Comparison of ENCODE assay signal across 16 mouse cellular contexts in the genomic region with DNA sequence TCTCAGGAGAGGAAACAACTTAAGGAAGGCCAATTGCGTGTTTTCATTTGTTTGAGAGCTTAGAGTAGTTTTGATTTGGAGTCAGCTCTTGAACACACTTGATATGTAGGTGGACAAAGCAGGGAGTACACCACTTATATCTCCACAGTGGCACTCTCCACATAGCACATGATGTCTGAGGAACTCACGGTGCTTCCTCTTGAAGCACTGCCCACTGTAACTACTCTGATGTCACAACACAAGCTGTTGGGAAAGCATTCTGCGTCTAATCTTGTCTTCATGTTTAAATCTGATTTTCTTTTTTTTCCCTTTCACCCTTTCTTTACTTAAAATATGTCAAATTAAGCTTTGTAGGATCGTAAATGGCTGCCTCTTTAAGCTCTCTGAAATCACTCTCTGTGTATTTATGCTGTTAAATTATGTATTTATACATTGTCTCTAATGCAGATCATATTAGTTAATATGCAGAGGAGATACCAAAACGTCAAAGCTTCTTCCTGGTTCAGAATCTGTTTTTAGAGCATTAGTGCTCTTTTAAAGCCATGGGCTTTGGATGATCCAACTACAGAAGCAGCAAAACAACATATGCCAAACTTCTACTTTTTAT.
"Had no signal": no experiment of that assay in that cellular context is flagged by ENCODE, and none has a peak within 500 bp of the region (broad histone marks: within the 10 kb centered on the region; RNA-seq: fewer than 3 reads in every experiment).

No protein-coding gene starts in this region.

- H3K4me1 ChIP-seq: midbrain, embryonic 10.5 days; neural tube, embryonic 15.5 days had no signal

- H3K27ac ChIP-seq: kidney, embryonic 15.5 days; limb, embryonic 13.5 days; liver, embryonic 14.5 days; midbrain, embryonic 10.5 days; neural tube, embryonic 15.5 days had no signal

- H3K4me3 ChIP-seq: kidney, embryonic 15.5 days; limb, embryonic 13.5 days; midbrain, embryonic 10.5 days; myocyte; neural tube, embryonic 15.5 days had no signal

- H3K4me2 ChIP-seq: kidney, embryonic 15.5 days; limb, embryonic 13.5 days; neural tube, embryonic 15.5 days had no signal

- H3K27me3 ChIP-seq: kidney, embryonic 15.5 days; limb, embryonic 13.5 days; neural tube, embryonic 15.5 days had no signal

- H3K9me3 ChIP-seq: kidney, embryonic 15.5 days; limb, embryonic 13.5 days; midbrain, embryonic 10.5 days; neural tube, embryonic 15.5 days had no signal

- DNase-seq: kidney, adult 2 months; kidney, postnatal 14 days; layer of hippocampus, postnatal 36 days; left cerebral cortex, postnatal 4 days; lung, adult 18-20 months; lung, postnatal 36 days; midbrain, embryonic 14.5 days; right cerebral cortex, postnatal 4 days; spleen, adult 18-20 months; thymus, postnatal 36 days had no signal

- H3K9ac ChIP-seq: kidney, embryonic 15.5 days; limb, embryonic 13.5 days; liver, embryonic 14.5 days; neural tube, embryonic 15.5 days had no signal

- H3K36me3 ChIP-seq: kidney, embryonic 15.5 days; limb, embryonic 13.5 days; midbrain, embryonic 10.5 days; neural tube, embryonic 15.5 days had no signal
